Mouse (Mus musculus) bone marrow macrophage, adult 2 months (primary cell): ENCODE measurements around the gene Sf3a3. TPM values are rescaled to one million over a fixed set of nuclear protein-coding genes. Genes with fewer than 3 reads are reported as not detected.

Experiments
- H3K27ac ChIP-seq: 2 replicates; pipeline ENCODE4 v1.5.1; 2012; ENCODE audit warnings: low read depth, low read length; ENCODE audit not compliant: insufficient read depth
- H3K4me1 ChIP-seq: 2 replicates; pipeline ENCODE4 v1.6.1; 2012; ENCODE audit warnings: low read length; ENCODE audit not compliant: control insufficient read depth, insufficient read depth
- H3K4me3 ChIP-seq: 2 replicates; pipeline ENCODE4 v1.5.1; 2012; ENCODE audit warnings: mild to moderate bottlenecking, low read length, moderate library complexity; ENCODE audit not compliant: insufficient read depth
- CTCF ChIP-seq: IDR thresholded peaks from 2 replicates; pipeline ENCODE4 v1.5.1; 2012; ENCODE audit warnings: low read depth, mild to moderate bottlenecking, low read length, moderate library complexity
- POLR2A ChIP-seq: IDR thresholded peaks from 2 replicates; pipeline ENCODE4 v1.6.1; 2012; ENCODE audit warnings: mild to moderate bottlenecking, low read depth, low read length, borderline replicate concordance
- polyA plus RNA-seq: library from polyadenylated mRNA; stranded (reverse); fragments of >200 nt; gene quantifications from 2 replicates; pipeline ENCODE4 v1.2.4, GENCODE M21; 2012; ENCODE audit not compliant: missing spikeins, insufficient read depth, insufficient read length

Gene Sf3a3
- polyA plus RNA-seq, 1 experiment, result 44.4 TPM

DNA sequence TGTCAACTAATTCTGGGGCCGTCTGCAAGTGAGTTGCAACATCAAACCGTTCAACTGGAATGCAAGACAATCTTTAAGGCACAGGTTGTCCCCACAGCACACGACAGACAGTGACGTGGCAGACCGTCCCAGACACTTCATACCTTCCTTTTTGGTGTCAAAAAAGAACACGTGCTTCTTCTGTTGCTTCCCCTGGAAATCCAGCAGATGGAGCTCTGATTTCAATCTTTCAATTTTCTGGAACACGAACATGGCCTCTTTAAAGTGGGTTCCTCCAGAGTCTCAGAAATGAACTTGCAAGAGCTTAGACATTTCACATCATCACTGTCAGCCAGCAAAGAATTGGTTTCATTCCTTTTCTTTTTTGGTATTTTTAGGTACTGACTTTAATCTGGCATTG, 32.3 kb upstream of the Sf3a3 start:
- H3K4me3 ChIP-seq, result no peak overlapping the region
- peaks cover 18% of the 10 kb centered on the region for H3K4me1 ChIP-seq
- TF ChIP-seq POLR2A, result no peak
- TF ChIP-seq CTCF, result 0 out of 2 replicates have a peak, but pooled peaks have one; percentile 18
- no peak overlapping the region for H3K27ac ChIP-seq

GRCm38 (mm10) chr4:124683474-124683873, 31.1 kb upstream of the Sf3a3 start:
- no peak overlapping the region for H3K27ac ChIP-seq
- no peak overlapping the region for H3K4me3 ChIP-seq
- peaks cover 18% of the 10 kb centered on the region for H3K4me1 ChIP-seq
- TF ChIP-seq CTCF, result no peak
- TF ChIP-seq POLR2A, result no peak

- Histone ChIP-seq H3K4me3 (no peak overlapping the region), H3K4me1 (peaks cover 21% of the 10 kb centered on the region), H3K27ac (no peak overlapping the region)
- no peak for TF ChIP-seq CTCF
- no peak for TF ChIP-seq POLR2A
Observed at GRCm38 (mm10) chr4:124685004-124685403, 29.6 kb upstream of the Sf3a3 start.

GRCm38 (mm10) chr4:124685453-124685852, 29.1 kb upstream of the Sf3a3 start:
- no peak overlapping the region for H3K4me3 ChIP-seq
- TF ChIP-seq POLR2A, result no peak
- TF ChIP-seq CTCF, result no peak
- peaks cover 21% of the 10 kb centered on the region for H3K4me1 ChIP-seq
- peak overlapping the region; percentile 64; the same call in 1 of the 2 replicates for H3K27ac ChIP-seq

- TF ChIP-seq CTCF (no peak), POLR2A (no peak)
- Histone ChIP-seq H3K27ac (peak overlapping the region; percentile 64), H3K4me1 (peaks cover 25% of the 10 kb centered on the region), H3K4me3 (no peak overlapping the region)
Observed at GRCm38 (mm10) chr4:124685897-124686402, 28.6 kb upstream of the Sf3a3 start.

GRCm38 (mm10) chr4:124691455-124691854, 23.1 kb upstream of the Sf3a3 start:
- Histone ChIP-seq H3K4me1 (peaks cover 31% of the 10 kb centered on the region), H3K27ac (no peak overlapping the region; the same call in 1 of the 2 replicates), H3K4me3 (0 out of 2 replicates have a peak overlapping the region, but pooled peaks have one; percentile 5)
- TF ChIP-seq POLR2A (no peak), CTCF (no peak)

DNA sequence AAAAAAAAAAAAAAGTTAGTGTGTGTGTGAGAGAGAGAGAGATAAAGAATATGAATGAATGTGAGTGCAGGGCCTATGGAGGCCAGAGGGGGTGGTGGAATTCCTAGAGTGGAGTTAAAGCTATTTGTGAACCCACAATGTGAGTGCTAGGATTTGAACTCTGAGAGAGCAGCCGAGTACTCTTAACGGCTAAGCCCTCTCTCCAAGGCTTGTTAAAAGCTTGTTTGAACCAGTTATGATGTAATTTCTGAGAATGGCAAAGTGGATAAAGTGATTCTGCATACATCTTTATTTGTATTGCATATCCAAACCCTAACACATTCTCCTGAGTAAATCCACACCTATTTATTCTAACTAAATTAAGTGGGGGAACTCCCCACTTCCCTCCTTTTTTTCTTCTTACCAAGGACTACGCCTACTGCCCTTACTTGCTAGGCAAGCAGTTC, 22.1 kb upstream of the Sf3a3 start:
- peaks cover 32% of the 10 kb centered on the region for H3K4me1 ChIP-seq
- peak overlapping the region; percentile 87 for H3K4me3 ChIP-seq
- no peak for TF ChIP-seq POLR2A
- peak overlapping the region; percentile 35 for H3K27ac ChIP-seq

- Histone ChIP-seq H3K27ac (peak within 1 kb of the TSS; percentile 35), H3K4me3 (peak within 1 kb of the TSS; percentile 87), H3K4me1 (peaks cover 34% of the 10 kb centered on the region)
- TF ChIP-seq POLR2A, result no peak
Observed at GRCm38 (mm10) chr4:124693135-124693894, 21.3 kb upstream of the Sf3a3 start, which contains the start of gene Utp11. TSS of gene Utp11 (minus strand) at chr4:124693600.

DNA sequence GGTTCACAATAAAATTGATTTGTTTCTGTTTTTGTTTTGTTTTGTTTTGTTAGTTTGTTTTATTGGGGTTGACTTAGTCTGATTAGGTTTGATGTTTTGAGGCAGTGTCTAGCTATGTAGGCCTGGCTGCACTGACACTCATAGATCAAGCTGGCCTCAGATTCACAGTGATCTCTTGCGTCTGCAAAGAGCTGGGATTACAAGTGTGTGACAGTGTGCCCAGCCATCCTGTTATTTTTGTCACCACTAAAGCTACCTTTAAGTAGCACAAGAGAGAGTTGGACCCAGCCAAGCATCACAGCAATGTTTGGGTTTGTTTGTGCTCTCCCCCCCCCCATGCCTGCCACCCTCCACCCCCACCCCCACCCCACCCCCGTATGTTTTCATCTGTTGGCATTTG, 20.0 kb upstream of the Sf3a3 start:
- H3K4me1 ChIP-seq, result peaks cover 42% of the 10 kb centered on the region
- TF ChIP-seq POLR2A (no peak), CTCF (no peak)
- H3K27ac ChIP-seq, result no peak overlapping the region
- H3K4me3 ChIP-seq, result no peak overlapping the region

DNA sequence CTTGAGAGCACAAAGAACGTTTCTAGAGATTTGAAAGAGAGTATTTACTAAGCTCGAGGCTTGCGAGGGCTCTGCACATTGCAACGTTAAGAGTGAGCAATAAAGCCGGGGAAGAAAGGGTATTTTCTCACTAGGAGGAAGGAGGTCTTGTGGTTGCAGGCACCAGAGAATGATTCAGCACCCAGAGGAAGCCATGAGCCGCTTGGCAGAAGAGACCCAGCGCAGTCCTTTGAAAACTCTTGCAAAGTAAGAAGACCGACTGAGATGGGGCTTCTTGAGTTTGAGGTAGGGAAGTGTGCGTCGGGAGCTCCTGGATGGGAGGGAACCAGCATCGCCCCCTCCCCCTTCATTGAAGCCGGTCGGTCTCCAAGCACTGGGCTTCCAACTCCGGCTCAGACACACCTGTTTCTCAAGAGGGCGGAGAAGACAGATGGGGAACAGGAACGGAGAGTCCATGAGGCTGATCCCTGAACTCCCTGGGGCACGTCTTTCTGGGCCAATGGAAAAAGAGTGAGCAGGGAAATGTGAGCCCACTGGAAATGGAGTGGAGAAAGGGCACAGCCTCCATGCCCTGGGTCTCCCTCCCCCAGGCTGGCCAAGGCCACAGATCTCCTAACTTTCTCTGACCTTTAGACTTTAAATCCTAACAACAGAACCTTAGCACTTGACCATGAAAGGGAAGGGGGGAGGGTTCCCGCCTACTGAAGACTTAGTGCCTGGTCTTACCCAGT, 18.6 kb upstream of the Sf3a3 start:
- Histone ChIP-seq H3K4me1 (peaks cover 40% of the 10 kb centered on the region), H3K27ac (peak overlapping the region; percentile 82), H3K4me3 (peak overlapping the region; percentile 58)
- TF ChIP-seq POLR2A, result no peak
- TF ChIP-seq CTCF, result no peak
